Mouse (Mus musculus) ovary, adult 2 months (tissue): Measurements from ENCODE around the gene Sppl3. TPM values are rescaled to one million over a fixed set of nuclear protein-coding genes. Genes with fewer than 3 reads are reported as not detected.

ENCODE experiments used
- polyA plus RNA-seq: library from polyadenylated mRNA; depleted of rRNA; stranded (reverse); fragments of >200 nt; gene quantifications from 2 replicates; pipeline ENCODE4 v1.2.3, GENCODE M21; 2012; rRNA removed

The Sppl3 gene
- 174 TPM in 2 replicates for polyA plus RNA-seq

GRCm38 (mm10) chr5:115010577-115011216 is at the start of gene Sppl3:
Sppl3 (plus strand) TSS chr5:115011137.

GRCm38 (mm10) chr5:114970824-114971227 is 40.1 kb upstream of the Sppl3 start, which contains the start of gene Hnf1a:
Hnf1a (minus strand) TSS chr5:114971094.

DNA sequence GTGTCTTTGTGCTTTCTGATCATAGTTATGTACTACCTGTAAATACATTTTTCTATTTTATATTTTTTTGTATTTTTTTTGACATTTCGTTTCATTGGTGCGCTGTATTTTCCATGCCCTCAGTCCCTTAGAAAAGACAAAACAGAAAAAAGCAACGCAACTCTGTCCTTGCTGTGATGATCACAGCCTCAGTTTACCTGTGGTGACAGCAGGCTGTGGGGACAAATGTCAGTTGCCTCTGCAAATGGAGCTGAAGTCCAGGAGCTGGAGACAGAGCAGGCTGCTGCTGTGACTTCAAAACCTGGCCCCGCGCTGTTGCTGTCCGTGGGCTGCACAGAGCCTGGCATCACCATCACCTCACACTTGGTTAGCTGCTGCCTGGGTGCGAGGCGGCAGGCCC is 87.3 kb downstream of the Sppl3 start, which contains the start of gene Gm10401:
TSS of gene Gm10401 (minus strand) at position 101 of the 400 bp plus-strand sequence.

DNA sequence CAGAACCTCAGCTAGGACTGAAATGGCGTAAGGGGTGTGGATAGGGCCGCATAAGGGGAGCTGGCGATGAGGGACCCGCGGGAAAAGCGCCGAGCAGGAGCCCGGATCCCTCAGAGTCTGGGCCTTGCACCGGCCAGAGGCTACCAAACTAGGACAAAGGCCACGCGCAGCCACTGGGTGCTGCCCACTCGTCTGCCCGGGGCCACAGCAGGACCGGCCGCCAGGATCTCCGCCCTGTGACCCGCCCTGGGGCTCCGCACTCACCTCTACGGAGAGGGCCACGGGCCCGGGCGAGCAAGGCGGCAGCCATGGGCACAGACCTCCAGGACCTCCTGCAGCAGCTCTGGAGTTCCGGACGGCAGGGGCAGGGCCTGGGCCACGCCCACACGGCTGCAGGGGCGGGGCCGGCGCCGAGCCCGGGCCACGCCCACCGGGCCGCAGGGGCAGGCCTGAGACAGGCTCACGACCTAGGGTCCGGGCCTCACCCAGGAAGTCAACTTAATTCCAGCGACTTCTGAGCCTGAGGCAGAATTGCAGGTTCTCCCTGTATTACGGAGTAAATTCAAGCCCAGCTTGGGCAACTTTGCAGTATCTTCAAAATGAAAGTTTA is 108.1 kb downstream of the Sppl3 start, which contains the start of gene Acads:
TSS of gene Acads (minus strand) at position 386 of the 610 bp plus-strand sequence.

DNA sequence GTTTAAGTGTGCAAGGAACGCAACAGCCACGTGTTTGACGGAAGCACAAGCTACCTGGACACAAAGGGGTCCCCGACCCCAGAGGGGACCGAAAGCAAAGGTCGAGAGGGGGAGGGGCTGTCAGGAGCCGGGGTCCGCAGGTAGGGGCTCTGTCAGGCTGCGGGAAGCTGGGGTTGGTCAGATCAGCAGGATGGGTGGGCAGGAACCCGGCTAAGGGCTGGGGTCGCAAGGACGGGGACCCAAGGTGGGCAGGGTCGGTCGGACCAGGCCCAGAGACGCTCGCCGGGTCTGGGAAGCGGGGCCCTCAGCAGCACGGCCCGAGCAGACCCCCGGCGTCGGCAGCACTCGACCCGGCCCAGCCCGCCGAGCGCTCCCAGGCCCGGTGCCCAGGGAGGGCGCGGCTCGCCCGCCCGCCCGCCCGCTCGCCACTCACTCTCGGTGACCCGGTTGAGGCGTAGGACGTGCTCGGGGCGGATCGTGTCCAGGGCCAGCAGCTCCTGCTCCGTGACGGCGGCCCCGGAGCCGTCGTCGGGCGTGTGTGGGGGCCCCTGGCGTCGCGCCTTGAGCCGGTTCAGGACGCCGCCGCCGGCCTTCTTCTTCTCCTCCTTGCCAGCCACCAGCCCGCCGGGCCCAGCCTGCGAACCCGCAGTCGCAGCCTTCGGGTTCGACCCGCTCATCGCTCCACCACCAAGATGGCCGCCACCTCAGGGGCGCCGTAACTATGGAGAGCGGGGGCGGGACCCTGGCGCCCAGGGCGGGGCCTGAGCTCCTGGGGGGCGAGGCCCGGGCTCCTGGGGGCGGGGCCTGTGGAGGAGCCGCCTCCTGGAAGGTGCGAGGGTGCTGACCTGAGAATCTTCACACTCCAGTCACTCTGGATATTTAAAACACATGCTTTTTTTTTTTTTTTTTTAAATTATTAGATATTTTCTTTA is 123.6 kb downstream of the Sppl3 start, which contains the start of gene Unc119b:
TSS of gene Unc119b (minus strand) at position 742 of the 932 bp plus-strand sequence.

Other genes starting within 250 kb of the Sppl3 start
- 79.4 and 87.0 TPM in 2 replicates for gene Ankrd13a, start 236.5 kb upstream of the Sppl3 start, polyA plus RNA-seq
- 59.4 and 63.5 TPM in 2 replicates for gene Git2, start 235.6 kb upstream of the Sppl3 start, polyA plus RNA-seq
- 56.0 and 59.4 TPM in 2 replicates for gene 1500011B03Rik, start 187.7 kb upstream of the Sppl3 start, polyA plus RNA-seq
- 0.06 TPM in 1 of 2 replicates, not detected in the other for gene 4930519G04Rik, start 157.5 kb upstream of the Sppl3 start, polyA plus RNA-seq
- gene Gm9936, start 152.5 kb upstream of the Sppl3 start, polyA plus RNA-seq = not detected in 2 replicates
- gene Oasl2, start 114.2 kb upstream of the Sppl3 start, polyA plus RNA-seq = 12.8 and 16.7 TPM in 2 replicates
- 4.4 and 5.9 TPM in 2 replicates for gene Oasl1, start 87.9 kb upstream of the Sppl3 start, polyA plus RNA-seq
- gene 2210016L21Rik, start 69.0 kb upstream of the Sppl3 start, polyA plus RNA-seq = 27.6 and 31.4 TPM in 2 replicates
- gene Hnf1a, start 40.0 kb upstream of the Sppl3 start, polyA plus RNA-seq = 0.16 and 0.18 TPM in 2 replicates
- gene Gm10401, start 87.2 kb downstream of the Sppl3 start, polyA plus RNA-seq = not detected in 2 replicates
- gene Acads, start 108.2 kb downstream of the Sppl3 start, polyA plus RNA-seq = 141 and 147 TPM in 2 replicates
- gene Unc119b, start 123.8 kb downstream of the Sppl3 start, polyA plus RNA-seq = 56.5 and 57.8 TPM in 2 replicates
- gene Mlec, start 147.0 kb downstream of the Sppl3 start, polyA plus RNA-seq = 84.1 and 84.5 TPM in 2 replicates
- gene Cabp1, start 183.2 kb downstream of the Sppl3 start, polyA plus RNA-seq = 7.9 and 9.0 TPM in 2 replicates
- 123 and 173 TPM in 2 replicates for gene Pop5, start 224.7 kb downstream of the Sppl3 start, polyA plus RNA-seq